Mouse (Mus musculus): Measurements from ENCODE around the gene Clec2l. TPM values are rescaled to one million over a fixed set of nuclear protein-coding genes. Genes with fewer than 3 reads are reported as not detected.

The Clec2l gene
- total and polyA plus RNA-seq, 3 experiments: 6.0 to 10.4 TPM; not detected in 1

GRCm38 (mm10) chr6:38690615-38691014 lies 27.7 kb downstream of the Clec2l start:
- no peak for DNase-seq (ENCODE audit: low read depth, low spot score)
- H3K9ac ChIP-seq (ENCODE audit: control insufficient read depth, low read depth, low read length, poor library complexity, severe bottlenecking): no peak overlapping the region
- no peaks in the 10 kb centered on the region for H3K36me3 ChIP-seq (ENCODE audit: control insufficient read depth in 1 of 2, insufficient read depth in 2 of 2, low read length in 2 of 2)
- TF ChIP-seq GATA1 (IDR thresholded peaks at IDR 0.05; ENCODE audit: low read depth, low read length) (no peak), POLR2AphosphoS5 (IDR thresholded peaks at IDR 0.05; ENCODE audit: borderline replicate concordance, low read depth, low read length) (no peak), MXI1 (IDR thresholded peaks at IDR 0.05; ENCODE audit: low read depth, low read length) (no peak), ZNF384 (IDR thresholded peaks at IDR 0.05; ENCODE audit: low read depth, low read length) (no peak), TCF12 (IDR thresholded peaks at IDR 0.05; ENCODE audit: low read depth, low read length) (no peak), MAFK (IDR thresholded peaks at IDR 0.05; ENCODE audit: borderline replicate concordance, low read depth, low read length) (no peak), UBTF (IDR thresholded peaks at IDR 0.05; ENCODE audit: borderline replicate concordance, insufficient read depth, low read depth, low read length) (no peak), ZC3H11A (IDR thresholded peaks at IDR 0.05; ENCODE audit: low read depth, low read length) (no peak)
- no peak overlapping the region for H3K4me3 ChIP-seq (ENCODE audit: control insufficient read depth in 1 of 2, insufficient read depth in 1 of 2, low read depth in 2 of 2, low read length in 2 of 2)
- H3K79me2 ChIP-seq (ENCODE audit: control insufficient read depth, insufficient read depth, low read length, poor library complexity): no peaks in the 10 kb centered on the region
- H3K9me3 ChIP-seq (replicated peaks; ENCODE audit: insufficient read depth, low read length): no peaks in the 10 kb centered on the region
- no peaks in the 10 kb centered on the region for H3K27me3 ChIP-seq (ENCODE audit: control insufficient read depth in 1 of 2, insufficient read depth in 2 of 2, low read length in 2 of 2)
- H3K27ac ChIP-seq (ENCODE audit: control insufficient read depth, low read depth, low read length): no peak overlapping the region
- H3K4me1 ChIP-seq (ENCODE audit: control insufficient read depth in 1 of 2, insufficient read depth in 2 of 2, low read length in 2 of 2): no peaks in the 10 kb centered on the region

GRCm38 (mm10) chr6:38691052-38691451 lies 28.2 kb downstream of the Clec2l start:
- H3K27me3 ChIP-seq (ENCODE audit: control insufficient read depth in 1 of 2, insufficient read depth in 2 of 2, low read length in 2 of 2): no peaks in the 10 kb centered on the region
- DNase-seq (ENCODE audit: low read depth, low spot score): no peak
- no peak overlapping the region for H3K9ac ChIP-seq (ENCODE audit: control insufficient read depth, low read depth, low read length, poor library complexity, severe bottlenecking)
- TF ChIP-seq MAZ (IDR thresholded peaks at IDR 0.05; ENCODE audit: low read depth, low read length) (no peak), GATA1 (IDR thresholded peaks at IDR 0.05; ENCODE audit: low read depth, low read length) (no peak), POLR2AphosphoS2 (IDR thresholded peaks at IDR 0.05; ENCODE audit: low read length) (no peak), ZC3H11A (IDR thresholded peaks at IDR 0.05; ENCODE audit: low read depth, low read length) (no peak), MAX (IDR thresholded peaks at IDR 0.05; ENCODE audit: low read length) (no peak), CHD2 (IDR thresholded peaks at IDR 0.05; ENCODE audit: low read length) (no peak), USF2 (IDR thresholded peaks at IDR 0.05; ENCODE audit: borderline replicate concordance in 1 of 2, insufficient read depth in 1 of 2, low read depth in 1 of 2, low read length in 2 of 2) (no peak), TBP (IDR thresholded peaks at IDR 0.05; ENCODE audit: low read depth, low read length) (no peak), NELFE (IDR thresholded peaks at IDR 0.05; ENCODE audit: low read depth, low read length) (no peak), MXI1 (IDR thresholded peaks at IDR 0.05; ENCODE audit: low read depth, low read length) (no peak), CTCF (IDR thresholded peaks at IDR 0.05 in 2 of 3, conservative IDR thresholded peaks at IDR 0.05 in 1 of 3; ENCODE audit: control insufficient read depth in 1 of 3, insufficient read depth in 1 of 3, low read depth in 2 of 3, low read length in 3 of 3, poor library complexity in 1 of 3, severe bottlenecking in 1 of 3) (no peak), POLR2A (IDR thresholded peaks at IDR 0.05; ENCODE audit: control insufficient read depth in 1 of 2, insufficient read depth in 1 of 2, low read depth in 1 of 2, low read length in 2 of 2, poor library complexity in 1 of 2) (no peak)
- no peaks in the 10 kb centered on the region for H3K4me1 ChIP-seq (ENCODE audit: control insufficient read depth in 1 of 2, insufficient read depth in 2 of 2, low read length in 2 of 2)
- no peaks in the 10 kb centered on the region for H3K9me3 ChIP-seq (replicated peaks; ENCODE audit: insufficient read depth, low read length)
- no peaks in the 10 kb centered on the region for H3K79me2 ChIP-seq (ENCODE audit: control insufficient read depth, insufficient read depth, low read length, poor library complexity)
- H3K4me3 ChIP-seq (ENCODE audit: control insufficient read depth in 1 of 2, insufficient read depth in 1 of 2, low read depth in 2 of 2, low read length in 2 of 2): no peak overlapping the region
- H3K36me3 ChIP-seq (ENCODE audit: control insufficient read depth in 1 of 2, insufficient read depth in 2 of 2, low read length in 2 of 2): no peaks in the 10 kb centered on the region
- no peak overlapping the region for H3K27ac ChIP-seq (ENCODE audit: control insufficient read depth, low read depth, low read length)

Data from MEL (cell line).